Mouse (Mus musculus) common myeloid progenitor, adult 5-6 weeks (primary cell): ENCODE data around the gene Mecom. TPM values are rescaled to one million over a fixed set of nuclear protein-coding genes. Genes with fewer than 3 reads are reported as not detected.

Experiments used
- ATAC-seq: replicated peaks from 2 replicates; pipeline ENCODE4 v1.8.0; 2016; ENCODE audit warnings: low read depth, mild to moderate bottlenecking, moderate TSS enrichment, inconsistent platforms; ENCODE audit not compliant: poor library complexity, severe bottlenecking
- total RNA-seq: library from RNA; stranded (forward); fragments of 200-1000, 187-1606 nt; gene quantifications from 2 replicates; pipeline ENCODE4 v1.2.3, GENCODE M21; 2017

Mecom gene
- total RNA-seq, 1 experiment from 2014 or later: 10.8 TPM

DNA sequence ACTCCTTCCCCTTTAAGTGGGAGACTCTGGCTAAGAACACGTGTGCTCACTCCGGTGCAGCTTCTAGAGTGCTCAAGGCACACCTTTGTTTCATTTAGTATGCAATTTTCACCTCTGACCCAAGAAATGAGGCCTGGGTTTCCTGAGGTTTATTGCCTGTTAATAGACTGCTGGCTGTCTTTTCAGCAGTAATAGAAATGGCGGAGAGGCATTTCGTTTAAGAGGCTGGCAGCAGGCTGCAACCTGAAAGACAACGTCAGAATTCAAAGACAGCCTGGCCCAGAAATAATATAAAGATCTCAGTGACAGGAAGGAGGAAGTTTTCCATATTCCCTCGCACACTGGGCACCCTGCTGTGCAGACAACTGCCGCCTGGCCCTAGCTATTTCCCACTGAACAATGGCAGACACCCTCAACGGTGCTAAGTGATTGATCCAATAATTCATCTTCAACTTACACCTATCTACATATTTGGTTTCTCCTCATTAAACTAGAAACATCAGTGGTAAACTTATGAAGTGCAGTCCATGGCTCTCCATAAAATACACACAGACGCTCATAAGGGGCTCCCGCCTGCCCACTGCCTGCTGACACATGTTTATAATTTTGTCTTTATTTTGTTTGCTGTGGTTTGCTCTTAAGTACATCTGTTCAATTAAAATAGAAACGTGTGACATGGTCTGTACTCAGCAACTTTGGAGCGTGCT lies 319.7 kb downstream of the Mecom start:
- no peak for ATAC-seq

GRCm38 (mm10) chr3:30226928-30227370 lies 320.9 kb downstream of the Mecom start:
- peak; percentile 29; the same call in 1 of the 2 replicates for ATAC-seq

GRCm38 (mm10) chr3:30225200-30225599 lies 322.6 kb downstream of the Mecom start:
- 0 out of 2 replicates have a peak, but pooled peaks have one; percentile 47 for ATAC-seq

DNA sequence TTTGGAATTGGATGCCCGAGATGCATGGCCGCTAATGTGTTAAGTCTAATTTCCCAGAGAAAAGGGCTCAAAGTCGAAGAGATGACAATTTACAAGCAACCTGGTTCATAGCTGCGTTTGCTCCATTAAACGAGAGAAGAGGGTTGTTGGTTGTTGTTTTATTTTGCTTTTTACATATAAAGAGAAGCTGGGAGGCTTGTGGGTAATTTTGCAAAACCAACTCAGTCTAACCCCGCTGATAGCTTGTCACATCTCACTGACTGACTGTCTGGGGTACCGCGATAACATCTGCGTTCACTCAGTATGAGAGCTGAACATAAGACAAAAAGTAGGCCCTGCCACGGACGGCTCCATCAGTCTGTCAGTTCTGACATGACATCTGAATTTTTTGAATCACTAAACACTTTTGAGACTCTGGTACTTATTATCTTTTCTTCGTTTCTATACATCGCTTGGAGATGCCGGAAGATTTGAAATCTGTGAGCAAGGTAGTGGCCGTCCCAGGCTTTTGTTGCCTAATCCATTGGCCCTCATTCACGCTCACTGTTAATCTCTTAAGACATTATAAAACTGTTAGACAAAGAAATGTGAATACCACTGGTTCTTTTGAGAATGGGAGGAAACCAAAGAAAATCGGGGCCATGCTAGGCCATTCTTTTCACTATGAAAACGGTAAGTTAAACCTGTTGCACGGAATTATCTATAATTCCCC lies 327.0 kb downstream of the Mecom start:
- no peak for ATAC-seq

- ATAC-seq: no peak
Measured at GRCm38 (mm10) chr3:30219891-30220290, 327.9 kb downstream of the Mecom start.

DNA sequence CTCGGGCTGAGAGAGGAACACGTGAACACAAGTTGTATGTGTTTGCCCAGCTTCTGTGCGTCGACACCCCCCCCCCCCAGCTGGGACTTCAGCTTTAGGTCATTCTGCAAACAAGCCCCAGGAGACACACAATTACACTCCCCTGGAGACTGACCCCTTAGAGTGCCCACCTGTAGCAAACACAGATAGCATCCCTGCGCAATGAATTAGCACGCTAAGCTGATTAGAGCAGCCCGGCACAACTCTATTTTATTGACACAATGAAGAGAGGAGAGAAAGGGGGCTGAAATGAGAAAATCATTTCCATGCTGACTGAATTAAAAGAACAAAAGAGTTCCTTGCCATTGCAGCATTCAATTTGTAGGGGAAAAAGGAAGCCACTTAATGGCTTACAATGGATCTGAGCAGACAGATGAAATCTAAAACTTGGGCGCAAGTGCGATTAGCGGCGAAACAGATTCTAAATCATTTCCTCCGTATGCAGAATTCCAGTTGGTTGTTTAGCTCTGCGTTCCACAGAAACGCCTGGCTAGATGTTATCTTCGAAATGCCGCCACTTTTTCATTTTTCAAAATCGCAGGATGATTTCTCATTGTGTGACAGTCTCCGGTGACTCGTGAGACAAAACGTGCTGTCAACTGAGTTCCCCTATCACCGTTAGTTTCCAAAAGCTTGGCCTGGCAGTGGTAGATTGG lies 328.5 kb downstream of the Mecom start:
- ATAC-seq: no peak

- no peak for ATAC-seq
Measured at GRCm38 (mm10) chr3:30214607-30215006, 333.2 kb downstream of the Mecom start.

DNA sequence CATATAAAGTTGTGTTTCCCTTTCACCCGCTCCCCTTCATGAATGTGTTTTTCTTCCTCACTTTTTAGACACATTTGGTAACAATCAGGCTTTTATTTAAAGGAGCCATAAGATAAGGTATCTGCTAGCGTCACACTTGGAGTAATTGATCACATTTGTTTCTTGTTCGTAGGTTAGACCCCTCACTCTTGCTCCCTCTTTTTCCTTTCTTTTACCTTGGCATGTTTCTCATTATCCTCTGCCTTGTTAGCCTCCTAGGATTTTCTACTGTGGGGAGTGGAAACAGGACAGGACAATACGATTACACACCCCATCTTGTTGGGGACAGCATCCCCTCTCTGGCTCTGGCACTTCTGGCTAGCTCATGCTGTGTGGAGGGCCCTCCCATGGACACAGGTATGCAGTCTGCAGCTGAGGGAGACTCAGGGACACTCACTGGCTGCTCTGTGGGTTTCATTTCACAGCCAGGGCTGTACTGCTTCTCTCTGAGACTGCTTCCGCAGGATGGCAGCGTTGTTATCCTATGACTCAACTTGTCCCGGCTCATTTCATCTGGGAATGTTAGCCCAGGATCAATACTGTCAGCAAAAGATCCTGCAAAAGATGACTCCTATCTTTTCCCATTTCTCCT lies 334.2 kb downstream of the Mecom start:
- ATAC-seq: no peak

DNA sequence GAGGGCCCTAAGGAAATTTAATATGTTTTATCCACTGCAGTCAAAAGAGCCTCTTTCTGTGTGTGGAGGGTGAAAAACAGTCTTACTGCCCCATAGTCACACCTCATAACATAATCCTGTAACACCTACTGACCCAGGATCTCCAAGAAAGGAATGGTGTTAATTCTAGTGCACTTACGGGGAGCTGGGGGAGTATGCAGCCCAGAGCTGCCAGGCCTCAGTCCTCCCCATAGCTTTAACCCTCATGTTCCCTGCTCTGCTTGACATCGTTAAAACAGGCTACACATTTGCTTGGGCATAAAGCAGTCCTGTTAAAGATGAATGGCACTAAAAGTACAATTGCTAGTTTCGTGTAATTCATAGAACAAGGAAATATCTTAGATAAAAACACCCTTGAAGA lies 335.0 kb downstream of the Mecom start:
- ATAC-seq: no peak

GRCm38 (mm10) chr3:30209131-30209530 lies 338.7 kb downstream of the Mecom start:
- no peak for ATAC-seq

- ATAC-seq: no peak
Measured at GRCm38 (mm10) chr3:30207886-30208285, 339.9 kb downstream of the Mecom start.

DNA sequence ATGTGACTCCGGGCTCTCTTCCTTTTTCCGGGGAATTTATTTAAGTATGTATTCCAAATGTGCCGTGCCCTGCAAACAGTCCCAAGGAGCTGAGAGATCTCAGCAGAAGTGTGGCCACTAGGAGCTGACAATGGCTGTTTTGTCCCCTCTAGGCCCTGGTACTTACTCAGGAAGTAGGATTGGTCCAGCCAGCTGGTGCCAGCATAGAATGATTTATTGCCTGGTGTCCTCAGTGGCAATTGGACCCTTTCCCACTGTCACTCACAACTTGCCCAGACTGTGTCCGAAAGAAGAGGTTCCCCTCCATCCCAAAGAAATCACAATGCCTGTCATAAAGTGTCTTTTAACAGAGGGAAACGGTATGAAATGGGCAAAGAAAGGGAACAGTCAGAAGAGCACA lies 340.4 kb downstream of the Mecom start:
- no peak for ATAC-seq

DNA sequence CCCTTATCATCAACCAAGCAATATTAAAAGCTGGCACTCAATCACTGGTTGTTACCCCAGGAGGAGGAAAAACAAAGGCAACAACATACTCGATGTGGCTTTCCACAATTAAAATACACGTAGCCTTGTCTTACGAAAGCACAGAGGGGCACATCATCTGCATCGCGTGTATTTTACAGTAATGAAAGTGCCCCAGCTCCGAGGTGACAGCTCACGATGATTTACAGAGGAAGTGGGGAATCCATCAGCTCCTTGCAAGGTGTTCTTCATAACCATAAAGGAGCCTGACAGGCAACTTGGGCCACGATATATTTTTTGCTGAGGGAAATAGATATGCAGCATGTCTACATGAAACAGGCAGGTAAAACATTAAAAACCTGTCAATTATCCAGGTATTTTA lies 341.7 kb downstream of the Mecom start:
- ATAC-seq: peak; percentile 69

- ATAC-seq: no peak
Measured at GRCm38 (mm10) chr3:30203764-30204163, 344.0 kb downstream of the Mecom start.

DNA sequence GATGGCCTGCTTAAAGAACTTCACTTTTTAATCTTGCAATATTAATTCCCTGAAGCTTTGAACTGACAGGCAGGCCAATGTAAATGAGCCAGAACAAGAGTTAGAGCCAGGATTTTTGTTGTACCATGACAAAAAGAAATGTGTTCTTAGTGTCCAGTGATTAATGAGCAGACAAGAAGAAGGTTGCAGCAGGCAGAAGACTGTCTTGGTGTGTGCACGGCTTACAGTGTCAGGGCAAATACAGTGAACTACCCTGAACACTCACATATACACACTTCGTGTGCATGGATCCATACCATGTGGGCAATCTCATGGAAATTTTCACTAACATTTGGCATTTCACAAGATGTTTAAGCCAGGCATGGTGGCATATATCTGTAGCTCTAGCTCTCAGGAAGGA lies 349.0 kb downstream of the Mecom start:
- no peak for ATAC-seq

GRCm38 (mm10) chr3:30198227-30198626 lies 349.6 kb downstream of the Mecom start:
- no peak for ATAC-seq

GRCm38 (mm10) chr3:30195186-30195585 lies 352.6 kb downstream of the Mecom start:
- ATAC-seq: no peak

DNA sequence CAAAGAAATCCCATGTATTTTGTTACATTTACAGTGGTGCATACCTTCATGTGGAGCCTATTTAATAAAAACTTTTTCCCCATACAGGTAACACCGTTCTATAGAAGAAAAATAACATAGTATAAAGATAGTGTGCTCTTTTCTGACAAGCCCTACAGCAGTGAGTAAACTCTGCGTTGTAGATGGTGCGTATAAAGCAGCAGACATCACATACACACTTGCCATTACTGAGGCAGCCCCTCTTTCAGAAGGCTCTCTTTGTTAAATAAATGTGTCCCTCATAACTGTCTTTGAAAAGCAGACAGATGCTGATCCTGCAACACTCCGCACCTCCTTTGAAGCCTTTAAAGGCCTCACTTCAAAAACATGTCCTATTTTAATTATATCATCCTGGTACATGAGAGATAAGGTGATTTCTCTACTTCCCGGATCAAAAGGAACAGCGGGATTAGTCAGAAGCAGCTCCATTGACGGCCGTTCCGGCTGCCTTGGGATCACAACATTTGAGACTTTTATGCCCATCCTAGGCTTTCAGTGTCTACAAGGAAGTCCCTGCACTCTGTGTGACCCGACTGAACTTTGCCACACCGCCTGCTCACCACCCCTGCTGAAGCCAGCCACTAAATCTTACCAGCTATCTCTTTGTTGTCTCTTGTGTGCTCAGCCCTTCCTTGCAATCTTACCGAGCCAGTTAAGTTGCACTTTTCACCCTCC lies 355.4 kb downstream of the Mecom start:
- no peak for ATAC-seq

- ATAC-seq: no peak
Measured at GRCm38 (mm10) chr3:30189325-30189724, 358.5 kb downstream of the Mecom start.
